Mouse (Mus musculus): ENCODE measurements around the gene Vmn2r83.
A peak's percentile ranks its signal among the peaks of the same experiment; 100 is the strongest.
"Not testable (repeated sequence)": the region's sequence is repeated elsewhere in the genome, so short reads cannot be mapped to it uniquely, and the experiment has no call there.

Gene Vmn2r83

DNA sequence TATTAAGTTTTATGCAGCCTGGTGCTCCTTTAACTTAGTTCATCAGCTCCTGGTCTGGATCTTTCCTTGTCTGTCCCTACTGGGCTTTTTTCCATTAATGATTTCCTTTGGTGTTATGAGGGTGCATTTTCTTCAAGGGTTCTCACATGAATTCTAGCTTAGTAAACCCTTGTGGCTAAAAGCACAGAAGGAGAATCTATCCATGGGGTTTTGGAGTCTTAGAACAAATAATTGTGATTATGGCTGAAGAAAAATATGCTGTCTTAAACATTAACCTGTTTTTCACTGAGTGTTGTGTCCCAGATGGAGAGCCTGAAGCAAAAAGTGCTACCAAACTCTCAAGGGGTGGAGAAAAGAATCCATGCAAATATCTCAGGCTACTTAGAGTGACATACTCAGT, at the start of gene Vmn2r83:
Vmn2r83 (plus strand) TSS at position 301 of the 400 bp plus-strand sequence.
- DNase-seq (ENCODE audit: low spot score in 2 of 2), result no peak

DNA sequence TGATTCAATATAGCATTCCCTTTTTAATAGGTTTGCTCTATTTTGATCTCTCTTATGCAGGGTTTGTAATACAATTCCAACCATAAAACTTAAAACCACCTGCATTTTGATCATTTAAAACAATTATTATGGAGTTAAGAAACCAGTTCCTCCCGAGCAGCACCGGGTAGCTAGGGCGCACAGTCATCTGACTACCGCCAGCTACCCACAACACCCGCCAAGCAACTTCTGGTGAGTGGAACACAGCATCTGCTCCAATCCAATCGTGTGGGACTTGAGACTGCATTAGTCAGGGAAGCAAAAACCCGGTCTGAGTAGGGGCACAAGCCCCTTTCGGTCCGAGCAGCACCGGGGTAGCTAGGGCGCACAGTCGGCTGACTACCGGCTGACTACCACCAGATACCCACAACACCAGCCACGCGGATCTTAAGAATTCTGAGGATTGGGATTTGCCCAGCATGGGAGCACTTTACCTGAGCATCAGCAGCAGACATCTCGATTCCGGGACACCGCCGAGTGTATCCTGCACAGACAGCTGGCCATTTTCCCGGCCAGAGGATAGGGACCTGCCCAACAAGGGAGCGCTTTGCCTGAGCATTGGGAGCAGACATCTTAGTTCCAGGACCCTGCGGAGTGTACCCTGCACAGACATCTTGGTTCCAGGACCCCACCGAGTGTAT, 33.2 kb upstream of the Vmn2r83 start:
- not testable (repeated sequence) for DNase-seq (ENCODE audit: low spot score in 2 of 2)

DNA sequence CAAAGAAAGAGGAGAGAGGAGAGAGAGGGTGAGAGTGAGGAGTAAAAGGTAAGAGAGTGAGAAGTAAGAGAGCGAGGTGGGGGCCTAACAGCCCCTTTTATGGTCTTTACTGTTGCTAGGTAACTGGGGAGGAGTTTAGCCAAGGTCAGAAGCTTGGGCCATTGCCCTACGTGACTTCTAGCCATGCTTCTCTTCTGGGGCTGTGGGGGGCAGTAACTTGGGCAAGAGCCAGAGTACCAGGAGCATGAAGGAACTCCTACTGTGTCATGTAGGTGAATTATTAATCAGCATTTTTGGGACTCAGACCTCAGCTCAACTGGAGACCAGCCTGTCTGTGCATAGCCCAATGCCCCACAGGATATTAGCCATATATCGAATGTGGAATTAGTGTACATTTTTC, 27.4 kb downstream of the Vmn2r83 start:
- no peak for DNase-seq (ENCODE audit: low spot score in 2 of 2)

DNA sequence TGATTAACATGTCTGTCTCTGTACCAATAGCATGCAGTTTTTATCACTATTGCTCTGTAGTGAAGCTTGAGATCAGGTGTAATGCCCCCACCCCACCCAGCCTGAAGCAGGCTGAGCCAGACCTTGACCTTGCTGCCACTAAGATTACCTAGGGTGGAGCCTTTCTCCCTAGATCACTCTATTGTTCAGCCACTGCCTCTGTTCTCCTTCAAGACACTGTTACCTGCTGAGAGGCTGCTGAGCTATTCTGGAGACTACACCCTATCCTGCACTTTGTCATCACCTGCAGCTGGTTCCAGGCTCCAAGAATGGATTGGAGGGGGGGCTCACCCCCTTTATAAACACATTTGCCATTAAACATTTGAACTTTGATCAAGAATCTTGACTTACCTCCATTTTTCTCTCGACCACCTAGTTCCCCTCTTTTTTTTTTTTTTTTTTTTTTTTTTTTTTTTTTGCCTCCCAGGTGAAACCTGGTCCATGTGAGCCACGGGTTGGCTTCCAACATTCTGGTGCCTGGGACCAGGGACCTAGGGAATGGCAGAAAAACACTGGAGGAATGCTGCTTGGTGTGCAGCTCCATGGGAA, 28.3 kb downstream of the Vmn2r83 start:
- no peak for DNase-seq (ENCODE audit: low spot score in 2 of 2)

DNA sequence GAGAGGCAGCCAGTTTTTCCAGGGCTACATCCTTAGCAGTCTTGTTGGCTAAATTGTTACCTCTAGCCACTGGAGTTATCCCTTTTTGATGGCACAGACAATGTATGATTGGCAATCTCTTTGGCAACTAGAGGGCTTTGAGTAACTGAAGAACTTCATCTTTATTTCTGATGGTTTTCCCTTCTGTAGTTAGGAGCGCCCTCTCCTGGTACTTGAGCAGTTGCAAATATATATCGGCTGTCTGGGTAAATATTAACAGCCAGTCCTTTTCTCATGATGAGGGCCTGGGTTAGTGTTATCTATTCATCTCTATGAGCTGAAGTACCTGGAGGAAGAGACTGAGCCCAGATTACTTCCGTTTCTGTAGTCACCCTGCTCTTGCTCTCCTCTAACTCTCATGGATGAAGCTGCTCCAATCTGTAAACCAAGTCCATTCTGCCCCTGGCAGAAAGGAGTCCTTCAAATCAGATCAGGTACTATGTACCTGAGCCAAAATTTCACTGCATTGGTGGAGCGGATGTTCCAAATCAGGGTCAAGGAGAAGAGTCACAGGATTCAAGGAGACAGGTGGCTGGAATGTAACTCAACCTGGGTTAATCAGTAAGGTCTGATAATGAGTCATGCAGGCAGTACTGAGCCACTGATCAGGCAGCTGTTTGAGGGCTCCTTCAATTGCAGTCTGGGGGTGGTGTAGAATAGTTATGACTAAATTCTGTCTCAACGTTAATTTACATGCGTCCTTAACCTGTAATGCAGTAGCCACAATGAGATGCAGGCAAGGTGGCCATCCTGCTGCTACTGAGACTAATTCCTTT, 34.5 kb downstream of the Vmn2r83 start:
- no peak for DNase-seq (ENCODE audit: low spot score in 2 of 2)

DNA sequence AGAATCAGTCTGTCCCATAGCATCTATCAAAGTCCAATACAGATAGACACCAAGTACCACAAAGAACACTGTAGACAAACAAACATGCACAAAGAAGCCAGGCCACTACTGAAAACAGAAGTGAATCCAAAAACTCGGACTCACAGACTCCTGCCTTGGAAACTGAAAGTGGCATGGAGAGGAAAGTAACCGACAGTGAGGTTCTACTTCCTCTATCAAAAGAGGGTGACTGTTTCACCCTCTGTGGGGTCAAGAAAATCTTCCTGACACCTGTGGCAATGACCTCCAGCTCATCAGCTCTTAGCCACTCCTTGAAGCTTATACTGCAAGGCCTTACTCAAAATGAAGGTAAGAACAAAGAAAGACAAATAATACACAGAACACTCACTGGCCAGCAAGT, 38.2 kb downstream of the Vmn2r83 start:
- no peak for DNase-seq (ENCODE audit: low spot score in 2 of 2)

DNA sequence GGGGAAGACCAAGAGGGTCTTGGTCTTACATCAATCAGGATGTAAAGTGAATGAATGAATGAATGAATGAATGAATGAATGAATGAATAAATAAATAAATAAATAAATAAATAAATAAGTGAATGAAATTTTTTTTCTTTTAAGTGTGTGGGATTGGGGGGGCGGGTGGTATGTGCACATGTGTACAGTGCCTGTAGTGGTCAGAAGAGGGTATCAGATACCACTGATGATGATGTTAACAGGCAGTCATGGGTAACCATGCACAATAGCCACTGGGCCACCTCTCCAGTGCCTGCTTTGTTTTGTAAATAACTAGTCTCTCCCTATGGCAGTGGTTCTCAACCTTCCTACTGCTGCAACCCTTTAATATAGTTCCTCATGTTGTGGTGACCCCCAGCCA, 55.9 kb downstream of the Vmn2r83 start:
- DNase-seq (ENCODE audit: low spot score in 2 of 2), result no peak

DNA sequence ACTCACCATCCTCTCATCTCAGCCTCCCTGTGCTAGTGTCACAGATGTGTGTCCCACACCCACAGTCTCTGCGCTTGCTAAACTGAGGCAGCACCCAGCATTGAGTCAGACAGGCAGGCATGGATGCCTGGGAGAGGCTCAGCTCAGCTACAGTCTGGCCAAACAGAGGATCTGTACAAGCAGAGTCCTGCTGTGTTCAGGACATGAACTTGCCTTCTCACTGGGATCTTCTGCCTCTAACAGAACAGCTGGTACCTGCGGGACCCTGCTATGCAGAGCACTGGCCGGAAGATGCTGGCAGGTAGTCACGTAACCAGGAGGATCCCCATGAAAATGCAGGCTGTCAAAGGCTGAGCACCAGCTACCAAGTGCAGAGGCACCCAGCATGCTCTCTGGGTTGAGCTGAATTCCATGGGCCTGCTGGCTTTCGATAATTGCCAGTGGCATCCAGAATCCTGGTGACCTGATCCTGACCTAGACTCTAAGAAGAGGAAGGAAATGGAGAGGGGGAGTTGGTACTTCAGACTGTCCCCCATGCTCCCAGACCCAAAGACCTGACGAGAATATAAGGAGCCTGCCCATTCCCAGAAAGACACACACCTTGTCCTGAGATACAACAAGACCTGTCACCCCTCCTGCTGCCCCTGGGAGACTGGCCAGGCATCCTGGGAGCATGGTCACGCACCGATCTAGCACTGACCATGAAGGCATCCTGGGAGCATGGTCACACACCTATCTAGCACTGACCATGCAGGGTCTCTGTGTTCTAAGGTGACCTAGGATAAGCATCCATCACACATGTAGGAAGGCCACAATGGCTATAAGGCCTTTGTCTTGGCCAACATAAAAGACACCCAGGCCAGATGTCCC, 57.2 kb downstream of the Vmn2r83 start:
- no peak for DNase-seq (ENCODE audit: low spot score in 2 of 2)

DNA sequence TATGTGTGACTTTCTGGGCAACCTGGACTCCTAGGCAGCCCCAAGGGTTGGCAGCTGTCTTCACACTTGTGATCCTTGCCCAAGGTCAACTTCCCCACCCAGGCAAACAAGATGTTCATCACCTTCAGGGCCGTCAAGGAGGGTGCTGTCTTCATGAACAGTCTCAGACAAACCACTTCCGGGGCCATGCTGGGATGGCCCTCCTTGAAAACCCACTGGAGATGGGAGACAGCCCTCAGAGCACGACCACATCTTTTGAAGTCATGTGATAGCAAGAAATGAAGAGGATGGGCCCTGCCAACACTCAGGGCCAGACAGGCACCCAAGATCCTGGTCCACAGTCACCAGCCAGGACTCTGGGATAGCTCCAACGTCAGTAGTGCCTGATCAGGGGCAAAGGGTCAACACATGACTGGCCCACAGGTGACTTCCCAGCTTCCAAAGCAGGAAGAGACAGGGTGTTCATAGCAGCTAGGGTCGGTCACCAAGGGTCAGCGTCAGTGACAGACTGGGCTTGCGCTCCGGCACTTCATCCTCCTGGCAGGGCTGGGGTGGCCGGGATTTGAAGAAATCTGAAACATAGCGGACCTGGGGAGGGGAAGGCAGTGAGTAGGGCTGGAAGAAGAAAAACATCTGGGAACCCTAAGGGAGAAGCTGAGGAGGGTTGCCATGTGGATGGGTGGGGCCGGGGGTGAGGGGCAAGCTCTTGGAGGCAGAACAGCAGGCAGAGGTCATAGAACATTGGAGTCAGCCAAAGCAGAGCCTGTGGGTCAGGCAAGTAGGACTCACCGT, 58.3 kb downstream of the Vmn2r83 start:
- no peak for DNase-seq (ENCODE audit: low spot score in 2 of 2)

DNA sequence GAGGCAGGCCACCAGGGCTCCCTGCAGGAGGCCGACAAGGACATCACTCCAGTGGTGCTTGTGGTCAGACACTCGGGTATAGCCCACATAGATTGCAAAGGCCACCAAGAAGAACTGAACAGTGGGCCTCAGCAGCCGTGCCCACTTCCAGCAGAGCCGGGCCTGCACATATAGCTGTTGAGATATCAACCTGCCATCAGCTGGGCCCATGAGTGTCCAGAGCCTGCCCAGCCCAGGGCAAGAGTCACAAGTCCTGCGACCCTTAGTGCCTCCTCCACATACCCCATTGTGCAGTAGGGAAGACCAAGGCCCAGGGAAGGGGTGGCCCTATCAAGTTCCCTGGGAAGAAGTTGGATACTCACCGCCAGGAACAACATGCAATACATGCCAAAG, 58.9 kb downstream of the Vmn2r83 start:
- DNase-seq (ENCODE audit: low spot score in 2 of 2), result no peak

DNA sequence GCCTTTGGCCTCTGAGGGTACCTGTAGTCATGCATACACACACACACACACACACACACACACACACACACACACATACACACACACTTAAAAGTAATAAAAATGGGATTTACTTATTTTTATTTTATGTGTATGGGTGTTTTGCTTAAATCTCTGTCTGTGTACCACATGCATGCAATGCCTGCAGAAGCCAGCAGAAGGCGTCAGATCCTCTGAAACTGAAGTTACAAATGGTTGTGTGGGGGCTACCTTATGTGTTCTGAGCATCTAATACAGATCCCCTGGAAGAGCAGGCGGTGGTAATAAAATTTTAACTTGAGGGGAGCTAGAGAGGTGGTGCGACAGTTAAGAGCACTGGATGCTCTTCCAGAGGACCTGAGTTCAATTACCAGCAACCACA, 59.5 kb downstream of the Vmn2r83 start:
- no peak for DNase-seq (ENCODE audit: low spot score in 2 of 2)

DNA sequence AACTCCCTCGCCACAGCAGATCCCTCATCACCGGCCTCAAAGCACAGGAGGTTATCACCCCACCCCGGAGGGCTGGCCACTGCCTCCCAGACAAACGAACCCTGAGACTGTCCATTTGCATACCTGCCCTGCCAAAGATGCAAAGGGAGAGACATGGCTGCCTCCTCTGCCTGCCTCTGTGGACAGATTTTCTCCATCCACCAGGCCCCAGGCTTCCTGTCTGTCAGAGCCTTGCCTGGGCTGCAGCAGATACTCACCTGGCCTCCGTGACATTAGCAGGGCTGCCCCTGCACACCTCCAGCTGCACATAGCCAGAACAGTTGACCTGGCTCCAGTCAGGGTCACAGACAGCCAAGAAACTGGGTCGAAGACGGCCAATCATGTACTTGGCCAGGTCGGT, 61.7 kb downstream of the Vmn2r83 start:
- DNase-seq (ENCODE audit: low spot score in 2 of 2), result no peak

DNA sequence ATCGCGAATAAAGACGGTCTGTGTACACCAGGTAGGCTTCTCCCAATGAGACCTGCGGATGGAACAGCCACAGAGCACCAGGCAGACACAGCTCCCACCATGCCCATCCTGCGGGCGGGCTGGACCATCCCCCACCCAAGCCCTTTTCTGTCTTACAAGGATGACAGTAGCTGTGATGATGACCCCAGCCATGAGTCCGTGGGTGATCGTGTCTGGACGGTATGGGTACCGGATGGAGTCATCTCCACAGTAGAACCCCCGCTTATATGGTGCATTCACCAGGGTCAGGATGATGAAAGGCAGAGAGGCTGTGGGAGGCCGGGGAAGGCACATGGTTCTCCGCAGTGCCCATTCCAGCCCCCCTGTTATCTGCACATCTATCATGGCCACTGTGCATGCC, 62.2 kb downstream of the Vmn2r83 start:
- DNase-seq (ENCODE audit: low spot score in 2 of 2), result no peak

DNA sequence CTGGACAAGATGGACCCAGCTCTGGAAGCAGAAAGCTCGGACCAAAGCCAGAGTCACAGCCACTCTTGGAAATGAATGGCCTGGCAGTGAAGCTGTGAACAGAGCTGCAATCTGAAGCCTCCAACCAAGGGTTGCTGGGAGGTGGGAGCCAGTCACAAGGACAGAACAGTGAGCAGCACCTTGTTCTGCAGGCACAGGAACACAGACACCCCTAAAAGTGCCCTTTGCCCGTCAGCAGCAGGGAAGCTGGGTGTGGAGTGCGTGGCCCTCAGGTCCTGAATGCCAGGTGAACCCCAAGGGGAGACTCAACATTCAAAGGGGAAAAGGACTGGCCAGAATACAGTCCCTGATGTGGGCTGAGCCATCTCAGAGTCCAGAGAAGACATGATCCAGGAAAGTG, 63.1 kb downstream of the Vmn2r83 start:
- no peak for DNase-seq (ENCODE audit: low spot score in 2 of 2)

DNA sequence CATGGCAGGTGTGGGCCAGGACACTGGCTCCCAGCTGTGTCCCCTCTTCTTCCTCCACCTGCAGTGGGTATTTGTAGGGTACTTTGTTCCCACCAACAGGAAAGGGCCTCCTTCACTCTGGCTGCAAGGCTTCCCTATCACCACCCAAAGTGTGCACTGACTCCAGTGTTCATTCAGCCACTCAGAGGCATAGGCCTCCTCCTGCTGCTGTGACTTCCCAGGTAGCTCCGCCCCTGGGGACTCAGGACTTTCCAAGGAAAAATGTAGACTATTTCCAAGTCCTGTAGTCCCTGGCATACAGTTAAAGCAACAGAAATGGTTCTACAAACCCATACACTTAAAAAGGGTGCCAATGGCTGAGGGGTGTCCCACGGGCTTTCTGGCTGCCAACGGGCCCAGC, 64.1 kb downstream of the Vmn2r83 start:
- DNase-seq (ENCODE audit: low spot score in 2 of 2), result peak in 1 of 2 experiments; percentile 1

DNA sequence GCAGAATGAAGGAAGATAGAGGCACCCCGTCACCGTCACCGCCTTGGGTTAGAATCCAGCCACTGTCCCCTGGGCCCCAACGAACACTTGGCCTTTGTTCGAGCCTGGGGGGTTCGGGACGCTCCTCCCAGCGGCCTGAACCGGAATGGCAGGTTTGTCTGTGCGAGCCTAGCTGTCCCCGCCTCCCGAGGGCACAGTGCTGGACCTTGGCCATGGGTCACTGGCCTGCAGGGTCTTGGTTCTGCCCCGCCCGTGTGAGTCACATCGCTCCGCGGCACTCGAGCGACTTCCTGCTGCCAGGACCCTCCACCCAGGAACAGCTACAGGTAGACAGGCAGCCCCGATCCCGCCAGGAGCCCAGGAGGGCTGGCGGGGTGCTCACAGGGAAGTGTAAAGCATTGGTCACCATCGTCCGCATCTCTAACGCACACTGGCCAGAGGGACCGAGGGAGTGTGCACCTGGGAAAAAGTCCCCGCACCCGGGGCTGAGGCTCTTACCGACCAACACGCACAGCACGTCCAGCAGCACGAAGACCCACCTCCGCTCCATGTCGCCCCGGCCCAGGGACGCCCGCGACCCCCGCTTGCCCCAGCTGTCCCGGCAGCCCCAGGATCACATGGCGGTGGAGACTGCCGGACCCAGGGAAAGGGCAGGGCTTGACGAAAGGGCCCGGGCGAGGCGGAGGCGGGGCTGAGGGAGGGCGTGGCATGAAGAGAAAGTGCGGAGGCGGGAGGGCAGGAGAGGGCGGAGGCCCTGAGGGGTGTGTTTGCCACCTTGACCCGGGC, 64.8 kb downstream of the Vmn2r83 start, which contains the start of gene Plpp2:
Plpp2 (minus strand) TSS at position 671 of the 786 bp plus-strand sequence.
- peak; percentile 61 to 62 for DNase-seq (ENCODE audit: low spot score in 2 of 2)

DNA sequence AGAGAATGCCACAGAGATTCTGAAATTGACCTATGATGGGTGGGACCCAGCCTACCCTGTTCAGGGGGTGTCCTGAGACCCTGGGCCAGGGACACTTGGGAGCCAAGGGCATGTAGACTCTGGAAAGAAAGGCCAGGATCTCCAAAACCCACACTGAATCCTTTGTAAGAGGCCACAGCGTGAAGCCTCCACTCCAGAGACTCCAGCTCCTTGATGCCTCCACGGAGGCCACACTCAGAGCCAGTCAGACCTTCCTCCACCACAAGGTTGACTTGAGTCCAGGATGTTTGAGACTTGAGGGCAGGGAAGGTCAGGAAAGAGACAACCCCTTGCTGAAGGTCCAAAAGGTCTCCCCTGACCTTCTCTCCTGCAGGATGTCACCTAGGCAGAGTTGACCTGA, 65.9 kb downstream of the Vmn2r83 start:
- no peak for DNase-seq (ENCODE audit: low spot score in 2 of 2)

DNA sequence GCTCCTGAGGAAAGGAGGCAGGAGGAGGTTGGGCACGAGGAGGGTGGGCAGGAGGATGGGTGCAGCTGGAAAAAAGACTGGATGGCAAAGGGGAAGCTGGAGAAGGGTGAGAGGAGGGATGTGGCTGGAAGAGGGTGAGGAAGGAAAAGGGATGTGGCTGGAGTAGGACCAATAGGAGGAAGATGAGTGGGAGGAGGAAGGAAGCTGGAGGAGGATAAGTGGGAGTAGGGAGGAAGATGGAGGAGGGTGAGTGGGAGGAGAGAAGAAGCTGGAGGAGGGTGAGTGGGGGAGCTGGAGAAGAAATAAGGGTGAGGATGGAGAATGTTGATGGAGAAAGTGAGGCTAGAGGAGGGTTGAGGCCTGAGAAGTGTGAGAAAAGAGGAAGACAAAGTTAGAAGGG, 66.9 kb downstream of the Vmn2r83 start:
- DNase-seq (ENCODE audit: low spot score in 2 of 2), result no peak

DNA sequence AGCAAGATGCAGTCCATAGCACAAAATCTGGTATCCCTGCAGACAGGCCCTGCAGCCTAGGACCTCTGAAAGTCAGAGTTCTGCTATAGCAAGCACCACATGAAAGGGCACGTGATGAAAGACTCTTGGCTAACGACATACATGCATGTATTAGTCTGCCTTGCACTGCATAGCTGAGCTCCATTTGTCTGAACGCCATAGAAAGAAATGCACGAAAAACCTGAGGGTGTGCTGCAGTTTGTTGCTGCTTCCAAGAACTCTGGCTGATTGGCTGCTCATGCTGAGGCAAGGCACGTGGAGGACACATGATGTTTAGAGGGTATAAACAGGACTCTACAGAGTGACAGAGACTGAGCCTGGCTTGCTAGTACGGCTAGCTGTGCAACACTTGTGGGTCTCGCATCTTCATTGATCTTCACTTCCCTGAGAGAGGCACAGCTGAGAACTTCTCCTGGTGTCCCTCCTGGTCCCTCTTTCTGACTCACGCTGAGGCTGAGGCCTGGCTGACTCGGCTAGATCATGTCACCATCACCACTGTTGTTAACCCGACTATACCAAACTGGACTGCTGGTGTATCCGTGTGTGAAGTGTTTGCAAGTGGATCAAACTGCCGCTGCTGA, 68.0 kb downstream of the Vmn2r83 start:
- no peak for DNase-seq (ENCODE audit: low spot score in 2 of 2)

DNA sequence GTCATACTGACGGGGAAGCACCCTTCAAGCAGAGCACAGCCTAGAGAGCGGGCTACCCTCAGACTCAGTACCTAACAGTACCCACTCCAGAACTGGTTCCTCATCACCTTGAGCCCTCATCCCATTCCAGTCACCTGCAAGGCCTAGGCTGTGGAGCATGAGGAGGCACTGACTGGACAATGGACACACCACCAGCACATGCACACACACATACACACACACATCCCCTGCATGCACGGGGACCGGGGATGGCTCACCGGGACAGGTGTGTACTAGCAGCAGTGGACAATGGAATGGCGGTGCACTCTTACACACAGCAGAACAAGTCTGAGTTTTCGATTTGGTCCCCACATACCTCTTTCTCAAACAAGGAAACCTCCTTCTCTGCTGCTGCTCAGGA, 68.7 kb downstream of the Vmn2r83 start:
- DNase-seq (ENCODE audit: low spot score in 2 of 2), result no peak

All from natural killer cell, adult 2 months (primary cell).